Mouse (Mus musculus): Measurements from ENCODE around the gene Ccdc124. TPM values are rescaled to one million over a fixed set of nuclear protein-coding genes. Genes with fewer than 3 reads are reported as not detected.

Gene Ccdc124
- total and polyA plus RNA-seq, 3 experiments = 47.6 to 87.1 TPM; not detected in 1

- peak; percentile 90 for DNase-seq (ENCODE audit: low read depth, low spot score)
- TF ChIP-seq MXI1 (IDR thresholded peaks at IDR 0.05; ENCODE audit: low read depth, low read length) = peak; percentile 89
- peak; percentile 55; the same call in 1 of the 2 replicates for TF ChIP-seq POLR2AphosphoS2 (IDR thresholded peaks at IDR 0.05; ENCODE audit: low read length)
- no peak; the same call in 1 of the 2 replicates for TF ChIP-seq TBP (IDR thresholded peaks at IDR 0.05; ENCODE audit: low read depth, low read length)
- peak; percentile 81; the same call in 1 of the 2 replicates for TF ChIP-seq MAZ (IDR thresholded peaks at IDR 0.05; ENCODE audit: low read depth, low read length)
- 0 out of 2 replicates have a peak, but pooled peaks have one; percentile 6 for TF ChIP-seq NRF1 (IDR thresholded peaks at IDR 0.05; ENCODE audit: insufficient read depth, low read depth, low read length, poor library complexity, severe bottlenecking)
- TF ChIP-seq NELFE (IDR thresholded peaks at IDR 0.05; ENCODE audit: low read depth, low read length) = peak; percentile 62
- peak; percentile 75 for TF ChIP-seq HCFC1 (IDR thresholded peaks at IDR 0.05; ENCODE audit: low read depth, low read length)
- TF ChIP-seq MAX (IDR thresholded peaks at IDR 0.05; ENCODE audit: low read length) = peak; percentile 76
- no peak for TF ChIP-seq JUND (IDR thresholded peaks at IDR 0.05; ENCODE audit: low read depth, low read length)
- TF ChIP-seq MYC (IDR thresholded peaks at IDR 0.05; ENCODE audit: low read depth, low read length) = peak; percentile 76
- peak; percentile 78 to 81 for TF ChIP-seq POLR2A (IDR thresholded peaks at IDR 0.05; ENCODE audit: control insufficient read depth in 1 of 2, insufficient read depth in 1 of 2, low read depth in 1 of 2, low read length in 2 of 2, poor library complexity in 1 of 2)
- peak; percentile 92 for TF ChIP-seq BHLHE40 (IDR thresholded peaks at IDR 0.05; ENCODE audit: borderline replicate concordance, low read depth, low read length)
- peak; percentile 46; the same call in 1 of the 2 replicates for TF ChIP-seq ELF1 (IDR thresholded peaks at IDR 0.05; ENCODE audit: low read depth, low read length)
- TF ChIP-seq USF1 (IDR thresholded peaks at IDR 0.05; ENCODE audit: low read depth, low read length) = peak; percentile 63
- peak; percentile 63 for TF ChIP-seq SIN3A (IDR thresholded peaks at IDR 0.05; ENCODE audit: low read length)
- no peak for TF ChIP-seq GATA1 (IDR thresholded peaks at IDR 0.05; ENCODE audit: low read depth, low read length)
- TF ChIP-seq POLR2AphosphoS5 (IDR thresholded peaks at IDR 0.05; ENCODE audit: borderline replicate concordance, low read depth, low read length) = no peak
- peak within 1 kb of the TSS; percentile 92 for H3K9ac ChIP-seq (ENCODE audit: control insufficient read depth, low read depth, low read length, poor library complexity, severe bottlenecking)
- no peaks in the 10 kb centered on the region for H3K9me3 ChIP-seq (replicated peaks; ENCODE audit: insufficient read depth, low read length)
- H3K36me3 ChIP-seq (ENCODE audit: control insufficient read depth in 1 of 2, insufficient read depth in 2 of 2, low read length in 2 of 2) = peaks cover 0 to 16% of the 10 kb centered on the region in 2 experiments; a peak in 2 of 4 replicates
- H3K4me1 ChIP-seq (ENCODE audit: control insufficient read depth in 1 of 2, insufficient read depth in 2 of 2, low read length in 2 of 2) = peaks cover 0 to 32% of the 10 kb centered on the region in 2 experiments; a peak in 3 of 4 replicates
- peaks cover 29% of the 10 kb centered on the region for H3K79me2 ChIP-seq (ENCODE audit: control insufficient read depth, insufficient read depth, low read length, poor library complexity)
- no peaks in the 10 kb centered on the region for H3K27me3 ChIP-seq (ENCODE audit: control insufficient read depth in 1 of 2, insufficient read depth in 2 of 2, low read length in 2 of 2)
- H3K4me3 ChIP-seq (ENCODE audit: control insufficient read depth in 1 of 2, insufficient read depth in 1 of 2, low read depth in 2 of 2, low read length in 2 of 2) = peak within 1 kb of the TSS; percentile 78 to 80
- H3K27ac ChIP-seq (ENCODE audit: control insufficient read depth, low read depth, low read length) = peak within 1 kb of the TSS; percentile 88
These were observed 32.3 kb upstream of the Ccdc124 start, which contains the start of gene Map1s for GRCm38 (mm10) chr8:70905831-70906736. Gene Map1s, plus strand, starts transcription at chr8:70905932.

GRCm38 (mm10) chr8:70905463-70905830 lies 31.7 kb upstream of the Ccdc124 start:
- no peaks in the 10 kb centered on the region for H3K9me3 ChIP-seq (replicated peaks; ENCODE audit: insufficient read depth, low read length)
- peaks cover 0 to 16% of the 10 kb centered on the region in 2 experiments; a peak in 2 of 4 replicates for H3K36me3 ChIP-seq (ENCODE audit: control insufficient read depth in 1 of 2, insufficient read depth in 2 of 2, low read length in 2 of 2)
- peaks cover 0 to 32% of the 10 kb centered on the region in 2 experiments; a peak in 3 of 4 replicates for H3K4me1 ChIP-seq (ENCODE audit: control insufficient read depth in 1 of 2, insufficient read depth in 2 of 2, low read length in 2 of 2)
- peak overlapping the region; percentile 51 for H3K27ac ChIP-seq (ENCODE audit: control insufficient read depth, low read depth, low read length)
- peak overlapping the region; percentile 78 to 80 for H3K4me3 ChIP-seq (ENCODE audit: control insufficient read depth in 1 of 2, insufficient read depth in 1 of 2, low read depth in 2 of 2, low read length in 2 of 2)
- no peak for DNase-seq (ENCODE audit: low read depth, low spot score)
- peaks cover 26% of the 10 kb centered on the region for H3K79me2 ChIP-seq (ENCODE audit: control insufficient read depth, insufficient read depth, low read length, poor library complexity)
- TF ChIP-seq GATA1 (IDR thresholded peaks at IDR 0.05; ENCODE audit: low read depth, low read length) (no peak), GABPA (IDR thresholded peaks at IDR 0.05; ENCODE audit: low read depth, low read length) (no peak), USF1 (IDR thresholded peaks at IDR 0.05; ENCODE audit: low read depth, low read length) (no peak), MAFK (IDR thresholded peaks at IDR 0.05; ENCODE audit: borderline replicate concordance, low read depth, low read length) (no peak), CTCF (IDR thresholded peaks at IDR 0.05 in 2 of 3, conservative IDR thresholded peaks at IDR 0.05 in 1 of 3; ENCODE audit: control insufficient read depth in 1 of 3, insufficient read depth in 1 of 3, low read depth in 2 of 3, low read length in 3 of 3, poor library complexity in 1 of 3, severe bottlenecking in 1 of 3) (no peak), CHD1 (IDR thresholded peaks at IDR 0.05; ENCODE audit: low read depth, low read length) (no peak), HCFC1 (IDR thresholded peaks at IDR 0.05; ENCODE audit: low read depth, low read length) (no peak), ZC3H11A (IDR thresholded peaks at IDR 0.05; ENCODE audit: low read depth, low read length) (no peak), ZKSCAN1 (IDR thresholded peaks at IDR 0.05; ENCODE audit: low read depth, low read length) (no peak), MAX (IDR thresholded peaks at IDR 0.05; ENCODE audit: low read length) (no peak; the same call in 1 of the 2 replicates)
- peak overlapping the region; percentile 92 for H3K9ac ChIP-seq (ENCODE audit: control insufficient read depth, low read depth, low read length, poor library complexity, severe bottlenecking)
- H3K27me3 ChIP-seq (ENCODE audit: control insufficient read depth in 1 of 2, insufficient read depth in 2 of 2, low read length in 2 of 2) = no peaks in the 10 kb centered on the region

Data from MEL (cell line).